Mouse (Mus musculus) intestine, embryonic 14.5 days (tissue): ENCODE results near the gene Zfp597. TPM values are rescaled to one million over a fixed set of nuclear protein-coding genes. Genes with fewer than 3 reads are reported as not detected.

Source experiments
- ATAC-seq: fragments of 200-750 bp; cut with Nextera tagmentation; replicated peaks from 2 replicates; pipeline ENCODE4 v1.8.0; 2017; ENCODE audit warnings: low read depth, moderate number of reproducible peaks, moderate TSS enrichment, moderate library complexity; ENCODE audit not compliant: low FRiP score, low TSS enrichment
- DNase-seq: peaks from one replicate; pipeline ENCODE4 v3.0.0-alpha.2; 2018; ENCODE audit warnings: low spot score
- H3K27ac ChIP-seq: fragments of 300-500 bp; sonication (generic); 2 replicates; pipeline ENCODE4 v1.5.1; 2014; ENCODE audit warnings: low read depth, mild to moderate bottlenecking, control low read depth
- H3K27me3 ChIP-seq: fragments of 300-500 bp; sonication (generic); replicated peaks from 2 replicates; pipeline ENCODE4 v1.6.1; 2014; ENCODE audit warnings: low read length, control low read depth; ENCODE audit not compliant: control insufficient read depth, insufficient read depth
- H3K36me3 ChIP-seq: fragments of 300-500 bp; sonication (generic); 2 replicates; pipeline ENCODE4 v1.6.1; 2014; ENCODE audit warnings: low read length, control low read depth; ENCODE audit not compliant: control insufficient read depth, insufficient read depth
- H3K4me1 ChIP-seq: fragments of 300-500 bp; sonication (generic); replicated peaks from 2 replicates; pipeline ENCODE4 v1.6.1; 2014; ENCODE audit warnings: low read length, control low read depth, mixed read lengths; ENCODE audit not compliant: control insufficient read depth, insufficient read depth
- H3K4me2 ChIP-seq: fragments of 300-500 bp; sonication (generic); 2 replicates; pipeline ENCODE4 v1.6.1; 2014; ENCODE audit warnings: low read length
- H3K4me3 ChIP-seq: fragments of 300-500 bp; sonication (generic); 2 replicates; pipeline ENCODE4 v1.5.1; 2014; ENCODE audit warnings: low read depth, low read length, control low read depth, mixed read lengths
- H3K9ac ChIP-seq: fragments of 300-500 bp; sonication (generic); 2 replicates; pipeline ENCODE4 v1.6.1; 2014; ENCODE audit warnings: mild to moderate bottlenecking, low read length
- H3K9me3 ChIP-seq: fragments of 300-500 bp; sonication (generic); 2 replicates; pipeline ENCODE4 v1.6.1; 2016; ENCODE audit warnings: low read length, control low read depth; ENCODE audit not compliant: control insufficient read depth
- WGBS: fragments of 180-500 bp; shearing (Covaris S2); extraction: QIAGEN DNeasy Blood & Tissue Kit; methylation state at CpG from one replicate; pipeline ENCODE4 v1.1.7; 2014; 5-methylcytosine and 5-hydroxymethylcytosine counted together
- polyA plus RNA-seq: library from polyadenylated mRNA; unstranded; fragments of >200 nt; fragmentation: Nextera tagmentation; extraction: Ambion mirVana; gene quantifications from 2 replicates; pipeline ENCODE4 v1.2.1, GENCODE M21; 2014

Zfp597 gene
- polyA plus RNA-seq, 1 experiment from 2014 or later = 5.8 TPM

DNA sequence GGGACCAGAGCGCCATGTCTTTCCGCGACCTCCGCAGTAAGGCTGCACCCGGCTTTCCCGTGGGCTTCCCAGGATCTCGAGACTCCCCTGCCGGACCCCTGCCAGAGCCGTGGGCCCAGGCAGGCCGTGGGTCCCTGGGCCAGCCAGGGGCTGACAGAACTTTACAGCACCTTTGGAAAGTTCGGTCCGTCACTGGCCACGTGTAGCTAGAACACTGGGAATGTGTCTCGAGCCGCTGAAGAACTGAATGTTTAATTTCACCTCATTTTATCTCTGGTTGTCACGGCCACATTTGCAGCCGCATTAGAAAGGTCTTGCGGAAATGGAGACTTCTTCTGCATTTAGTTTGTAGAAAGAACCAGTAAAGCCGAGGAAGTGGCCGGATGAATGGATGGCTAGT lies 24.8 kb upstream of the Zfp597 start:
- Histone ChIP-seq H3K27ac (no peak overlapping the region), H3K36me3 (peaks cover 37% of the 10 kb centered on the region), H3K4me3 (peak overlapping the region; percentile 59), H3K4me2 (peak overlapping the region; percentile 62), H3K27me3 (no peaks in the 10 kb centered on the region), H3K4me1 (0 out of 2 replicates have a peak, but pooled peaks cover 5% of the 10 kb centered on the region), H3K9me3 (no peaks in the 10 kb centered on the region), H3K9ac (peak overlapping the region; percentile 65)
- ATAC-seq (no peak; the same call in 1 of the 2 replicates), DNase-seq (no peak)
- WGBS = 6% methylated on average over 20 of the region's 20 CpGs

DNA sequence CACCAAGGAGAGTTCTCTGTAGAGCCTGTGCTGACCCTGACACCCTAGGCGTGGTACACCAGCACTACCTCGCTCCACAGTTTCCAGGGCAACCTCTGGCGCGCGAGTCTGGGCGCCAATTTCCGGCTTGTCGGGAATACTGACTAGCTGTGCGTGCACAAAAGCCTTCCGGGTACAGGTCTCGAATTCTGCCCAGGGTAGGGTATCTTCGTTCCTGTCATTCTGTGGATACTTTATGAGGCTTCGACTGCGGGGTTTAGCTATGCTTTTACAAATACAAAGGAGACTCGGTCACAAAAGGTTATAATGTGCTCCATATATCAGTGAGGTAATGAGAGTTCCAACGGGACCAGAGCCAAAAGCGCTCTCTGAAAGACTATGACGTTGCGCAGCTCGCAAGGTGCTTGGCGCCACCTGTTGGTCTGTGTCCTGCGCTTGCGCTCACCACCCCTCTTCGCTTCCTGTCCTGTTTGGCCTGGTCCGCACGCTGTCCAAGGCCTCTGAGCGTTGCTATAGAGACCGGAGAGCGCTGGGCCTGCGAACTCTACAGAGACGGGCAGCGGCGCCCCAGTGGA lies 24.3 kb upstream of the Zfp597 start, which contains the start of the genes 1700037C18Rik and Cluap1:
Gene 1700037C18Rik, minus strand, starts transcription at position 153 of the 575 bp plus-strand sequence.
Gene Cluap1, plus strand, starts transcription at position 265 of the 575 bp plus-strand sequence.
- WGBS = under 1% methylated on average over 33 of the region's 33 CpGs
- peak; percentile 96 for DNase-seq

DNA sequence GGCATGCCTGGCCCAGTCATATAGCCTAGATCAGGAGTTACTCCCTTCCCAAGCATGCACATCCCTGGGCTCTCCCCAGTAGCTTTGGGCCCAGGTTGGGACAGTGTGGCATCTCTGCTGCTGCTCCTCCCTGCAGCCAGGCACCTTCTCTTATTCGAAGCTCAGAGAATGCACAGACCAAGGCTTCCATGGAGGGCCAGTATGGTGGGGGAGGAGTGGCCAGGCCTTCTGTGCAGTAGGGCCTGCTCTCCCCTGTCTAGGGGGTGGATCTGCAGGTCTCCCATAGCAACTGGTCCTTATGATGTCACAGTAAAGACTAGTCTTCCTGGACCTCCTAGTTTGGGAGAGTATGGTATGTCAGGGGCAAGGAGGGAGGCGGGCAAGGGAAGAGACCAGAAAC lies 23.1 kb upstream of the Zfp597 start:
- no peak overlapping the region for H3K4me2 ChIP-seq
- 0 out of 2 replicates have a peak, but pooled peaks cover 5% of the 10 kb centered on the region for H3K4me1 ChIP-seq
- H3K27me3 ChIP-seq = no peaks in the 10 kb centered on the region
- DNase-seq (no peak), ATAC-seq (no peak)
- no peak overlapping the region for H3K4me3 ChIP-seq
- 71% methylated on average over 2 of the region's 2 CpGs for WGBS
- H3K9ac ChIP-seq = no peak overlapping the region
- peaks cover 35% of the 10 kb centered on the region for H3K36me3 ChIP-seq
- no peak overlapping the region for H3K27ac ChIP-seq
- H3K9me3 ChIP-seq = no peaks in the 10 kb centered on the region

More for the DNA sequence above, 24.3 kb upstream of the Zfp597 start, which contains the start of the genes 1700037C18Rik and Cluap1:
- 0 out of 2 replicates have a peak within 1 kb of the TSS, but pooled peaks have one; percentile 58 for H3K27ac ChIP-seq
- H3K9ac ChIP-seq = peak within 1 kb of the TSS; percentile 65
- peaks cover 37% of the 10 kb centered on the region for H3K36me3 ChIP-seq
- no peaks in the 10 kb centered on the region for H3K9me3 ChIP-seq
- peak; percentile 98 for ATAC-seq
- 0 out of 2 replicates have a peak, but pooled peaks cover 5% of the 10 kb centered on the region for H3K4me1 ChIP-seq
- no peaks in the 10 kb centered on the region for H3K27me3 ChIP-seq
- peak within 1 kb of the TSS; percentile 59 for H3K4me3 ChIP-seq
- H3K4me2 ChIP-seq = peak within 1 kb of the TSS; percentile 62

DNA sequence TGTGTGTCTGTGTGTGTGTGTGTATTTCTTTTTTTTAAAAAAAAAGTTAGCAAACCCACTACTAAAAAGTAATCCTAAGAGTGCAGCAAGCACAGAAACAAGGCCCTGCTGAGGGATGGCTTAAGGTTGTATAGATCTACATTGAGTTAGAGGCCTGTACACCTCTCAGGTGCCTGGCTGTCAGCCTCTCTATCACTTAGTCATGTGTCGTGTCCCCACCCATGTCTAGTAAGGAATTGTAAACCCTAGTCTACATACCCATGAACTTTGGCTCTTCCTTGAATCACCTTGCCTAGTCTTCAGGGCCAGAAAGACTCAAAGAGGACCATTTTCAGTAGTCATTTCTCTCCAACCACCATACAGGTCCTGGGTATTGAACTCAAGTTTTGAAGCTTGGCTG lies 12.2 kb upstream of the Zfp597 start:
- no peak overlapping the region for H3K4me3 ChIP-seq
- no peak overlapping the region for H3K4me2 ChIP-seq
- DNase-seq (no peak), ATAC-seq (no peak)
- H3K36me3 ChIP-seq = peaks cover 66% of the 10 kb centered on the region
- H3K4me1 ChIP-seq = no peaks in the 10 kb centered on the region
- 96% methylated on average over 1 of the region's 1 CpGs for WGBS
- no peaks in the 10 kb centered on the region for H3K27me3 ChIP-seq
- no peaks in the 10 kb centered on the region for H3K9me3 ChIP-seq
- H3K27ac ChIP-seq = no peak overlapping the region
- no peak overlapping the region for H3K9ac ChIP-seq

DNA sequence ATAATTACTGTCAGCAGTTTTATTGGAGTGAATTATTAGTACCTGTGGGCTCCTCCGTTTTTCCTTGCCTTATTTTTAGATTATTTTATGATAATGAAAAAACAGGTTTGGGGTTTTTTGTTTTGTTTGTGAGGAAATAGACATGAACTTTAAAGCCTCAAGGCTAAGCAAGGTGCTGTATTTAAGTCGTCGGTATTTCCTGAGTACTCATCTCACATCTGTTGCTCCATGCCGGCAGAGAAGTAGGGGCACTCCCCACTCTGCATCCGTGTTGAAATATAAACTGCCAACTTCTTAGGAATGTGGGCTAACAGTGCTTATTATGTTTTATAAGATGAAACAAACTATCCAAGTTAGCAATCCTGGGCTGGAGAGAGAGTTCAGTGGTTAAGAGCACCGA lies 11.7 kb upstream of the Zfp597 start:
- no peaks in the 10 kb centered on the region for H3K27me3 ChIP-seq
- no peaks in the 10 kb centered on the region for H3K4me1 ChIP-seq
- no peak overlapping the region for H3K4me2 ChIP-seq
- DNase-seq (no peak), ATAC-seq (no peak)
- no peak overlapping the region for H3K4me3 ChIP-seq
- H3K27ac ChIP-seq = no peak overlapping the region
- H3K36me3 ChIP-seq = peaks cover 61% of the 10 kb centered on the region
- 81% methylated on average over 6 of the region's 6 CpGs for WGBS
- no peak overlapping the region for H3K9ac ChIP-seq
- no peaks in the 10 kb centered on the region for H3K9me3 ChIP-seq

DNA sequence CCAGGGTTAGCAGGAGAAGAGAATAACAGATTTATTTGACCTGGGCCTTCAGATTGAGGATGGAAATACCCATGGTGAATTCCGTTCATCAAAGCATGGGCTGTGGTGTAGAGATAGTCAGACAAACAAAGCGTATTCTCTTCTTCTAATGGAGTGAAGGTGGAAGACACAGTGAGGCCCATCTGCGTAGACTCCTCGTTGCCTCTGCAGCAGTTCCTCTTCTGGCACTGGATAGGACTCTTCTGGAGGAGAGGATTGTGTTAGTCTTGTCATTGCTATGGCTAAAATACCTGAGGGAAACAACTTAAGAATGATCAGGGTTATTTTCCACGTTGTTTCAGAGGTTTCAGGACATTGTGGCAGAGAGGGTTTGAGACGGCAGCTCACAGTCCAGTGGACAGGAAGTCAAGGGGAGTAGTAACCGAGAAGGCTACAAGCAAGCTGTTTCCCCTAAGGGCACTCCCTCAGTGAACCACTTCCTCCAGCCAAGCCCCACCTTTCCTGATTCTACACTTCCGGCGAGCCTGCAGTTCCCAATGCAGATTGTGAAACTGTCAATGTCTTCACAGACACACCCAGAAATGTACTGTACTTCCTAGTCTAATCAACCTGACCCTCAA lies 10.9 kb upstream of the Zfp597 start:
- Histone ChIP-seq H3K4me2 (no peak overlapping the region), H3K9ac (no peak overlapping the region)

DNA sequence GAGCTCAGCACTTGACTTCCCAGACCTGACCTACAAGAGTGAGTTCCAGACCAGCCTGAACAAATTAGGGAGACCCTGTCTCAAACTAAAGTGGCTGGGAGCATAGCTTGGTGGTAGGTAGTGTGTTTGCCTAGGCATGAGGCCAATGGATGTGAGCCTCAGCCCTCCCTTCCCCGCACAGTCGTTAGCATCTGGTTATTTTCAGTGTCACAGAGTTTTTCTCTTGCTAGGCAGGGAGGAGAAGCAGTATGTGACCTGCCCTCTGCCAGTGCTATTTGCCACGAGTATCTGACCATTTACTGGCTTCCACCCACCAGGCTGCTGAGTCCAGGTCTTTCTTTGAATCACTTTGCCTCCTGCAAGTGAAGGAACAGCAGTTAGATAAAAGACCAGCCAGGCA lies 9.4 kb upstream of the Zfp597 start:
- DNase-seq (no peak), ATAC-seq (no peak)
- H3K9ac ChIP-seq = no peak overlapping the region
- no peak overlapping the region for H3K27ac ChIP-seq
- WGBS = 42% methylated on average over 3 of the region's 3 CpGs
- no peaks in the 10 kb centered on the region for H3K27me3 ChIP-seq
- no peak overlapping the region for H3K4me2 ChIP-seq
- peaks cover 38% of the 10 kb centered on the region for H3K36me3 ChIP-seq
- no peak overlapping the region for H3K4me3 ChIP-seq
- no peaks in the 10 kb centered on the region for H3K4me1 ChIP-seq
- no peaks in the 10 kb centered on the region for H3K9me3 ChIP-seq

More for the DNA sequence above, 10.9 kb upstream of the Zfp597 start:
- no peaks in the 10 kb centered on the region for H3K4me1 ChIP-seq
- peaks cover 54% of the 10 kb centered on the region for H3K36me3 ChIP-seq
- 0 out of 2 replicates have a peak overlapping the region, but pooled peaks have one; percentile 16 for H3K27ac ChIP-seq
- DNase-seq = no peak
- 75% methylated on average over 9 of the region's 9 CpGs for WGBS
- H3K9me3 ChIP-seq = no peaks in the 10 kb centered on the region
- no peak overlapping the region for H3K4me3 ChIP-seq
- ATAC-seq = no peak
- H3K27me3 ChIP-seq = no peaks in the 10 kb centered on the region

DNA sequence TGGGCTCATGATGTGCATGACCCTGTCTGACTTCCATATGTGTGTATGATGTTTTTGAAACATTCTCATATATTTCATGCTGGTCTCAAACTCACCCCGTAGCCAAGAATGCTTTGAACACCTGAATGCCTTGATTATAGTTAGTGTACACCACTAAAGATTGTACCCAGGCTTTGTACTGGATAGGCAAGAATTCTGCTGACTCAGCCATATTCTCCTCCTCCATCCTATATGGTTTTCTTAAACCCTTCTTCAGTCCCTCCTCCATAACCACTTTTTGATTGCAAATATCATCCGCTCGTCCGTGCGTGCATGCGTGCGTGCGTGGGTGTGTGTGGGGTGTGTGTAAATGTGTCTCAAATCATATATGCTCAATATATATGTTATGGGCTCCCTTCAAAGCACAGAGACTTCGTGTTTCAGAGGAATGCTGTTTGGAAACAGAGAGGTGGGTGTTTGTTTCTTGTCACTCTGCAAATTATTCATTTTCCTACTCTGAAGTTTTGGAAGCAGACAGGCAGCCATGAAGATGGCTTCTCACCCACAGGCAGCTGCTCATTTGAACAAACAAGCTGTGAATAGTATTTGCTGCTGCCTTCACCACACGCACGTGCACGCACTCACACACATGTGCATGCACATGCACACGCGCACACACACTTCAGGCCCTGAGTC lies 7.4 kb upstream of the Zfp597 start:
- no peak for ATAC-seq
- Histone ChIP-seq H3K9ac (no peak overlapping the region), H3K36me3 (peaks cover 18% of the 10 kb centered on the region), H3K27ac (no peak overlapping the region), H3K4me3 (no peak overlapping the region), H3K27me3 (no peaks in the 10 kb centered on the region), H3K4me2 (no peak overlapping the region), H3K4me1 (no peaks in the 10 kb centered on the region), H3K9me3 (no peaks in the 10 kb centered on the region)
- DNase-seq = no peak
- 96% methylated on average over 14 of the region's 14 CpGs for WGBS
